Mouse (Mus musculus): ENCODE results near the gene Grin2a. TPM values are rescaled to one million over a fixed set of nuclear protein-coding genes. Genes with fewer than 3 reads are reported as not detected.

Gene Grin2a
- total RNA-seq, 4 experiments from 2014 or later = 163 to 249 (median 201) TPM

- DNase-seq (ENCODE audit: low spot score in 2 of 2) = peak in 1 of 2 experiments; percentile 45
Measured at GRCm38 (mm10) chr16:9972705-9973104, 22.7 kb downstream of the Grin2a start.

GRCm38 (mm10) chr16:9964469-9964868, 30.9 kb downstream of the Grin2a start:
- no peak for DNase-seq (ENCODE audit: low spot score in 2 of 2)

DNA sequence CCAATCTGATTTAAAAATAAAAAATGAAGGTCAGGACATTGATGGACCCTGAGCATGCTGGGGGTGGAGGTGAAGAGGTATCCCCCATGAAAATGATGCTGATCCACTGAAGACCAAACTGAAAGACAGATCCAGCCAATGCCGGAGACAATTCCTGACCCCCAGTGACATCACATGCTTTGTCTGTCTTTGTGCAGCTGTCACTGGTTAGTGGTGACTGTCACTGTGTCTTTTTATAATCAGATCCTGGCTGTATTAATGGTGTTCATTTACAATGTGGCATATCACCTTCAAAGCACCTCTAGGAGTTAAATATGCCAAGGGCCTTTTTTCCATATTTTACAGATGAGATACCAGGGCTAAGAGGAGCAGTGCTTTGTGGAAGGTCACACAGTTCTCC, 32.9 kb downstream of the Grin2a start:
- no peak for DNase-seq (ENCODE audit: low spot score in 2 of 2)

DNA sequence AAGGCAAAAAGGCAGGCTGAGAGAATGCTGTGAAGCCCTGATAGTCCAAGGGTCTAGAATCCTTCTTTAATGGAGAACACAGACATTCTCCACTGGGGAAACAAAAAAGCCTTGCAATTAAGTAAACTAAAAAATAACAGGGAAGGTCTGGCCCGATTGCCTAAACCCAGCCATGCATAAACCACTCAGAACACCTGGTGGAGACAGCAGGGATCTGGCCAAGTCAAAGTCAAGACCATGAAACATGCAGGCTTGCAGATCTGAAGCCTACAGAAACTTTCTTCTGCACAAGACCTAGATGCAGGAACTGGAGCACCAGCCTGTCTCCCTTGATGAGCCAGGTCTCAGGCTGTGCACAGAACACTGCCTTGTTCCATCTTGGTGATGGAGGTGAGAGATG, 36.0 kb downstream of the Grin2a start:
- no peak for DNase-seq (ENCODE audit: low spot score in 2 of 2)

- no peak for DNase-seq (ENCODE audit: low spot score in 2 of 2)
Measured at GRCm38 (mm10) chr16:9954266-9954665, 41.1 kb downstream of the Grin2a start.

- no peak for DNase-seq (ENCODE audit: low spot score in 2 of 2)
Measured at GRCm38 (mm10) chr16:9953396-9953831, 41.9 kb downstream of the Grin2a start.

DNA sequence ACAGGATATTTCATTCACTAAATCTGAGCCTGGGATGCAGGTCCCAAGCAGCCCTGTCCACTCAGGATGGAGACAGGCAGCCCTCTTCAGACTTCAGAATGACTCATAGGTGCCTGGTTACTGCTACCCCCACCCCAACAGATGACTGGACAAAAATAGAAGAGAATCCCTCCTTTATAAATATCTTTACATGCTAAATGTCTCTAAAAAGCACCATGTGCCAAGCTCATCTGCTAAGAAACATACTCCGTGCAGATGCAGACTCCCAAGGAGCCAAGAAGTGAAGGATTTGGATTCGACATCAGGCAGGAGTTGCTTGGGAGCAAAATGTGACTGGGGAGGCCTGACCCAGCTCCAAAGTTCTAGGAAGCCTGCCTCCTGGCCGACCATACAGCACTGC, 46.1 kb downstream of the Grin2a start:
- no peak for DNase-seq (ENCODE audit: low spot score in 2 of 2)

GRCm38 (mm10) chr16:9947430-9947829, 47.9 kb downstream of the Grin2a start:
- DNase-seq (ENCODE audit: low spot score in 2 of 2) = no peak

- DNase-seq (ENCODE audit: low spot score in 2 of 2) = no peak
Measured at GRCm38 (mm10) chr16:9944836-9945235, 50.5 kb downstream of the Grin2a start.

- no peak for DNase-seq (ENCODE audit: low spot score in 2 of 2)
Measured at GRCm38 (mm10) chr16:9941306-9941930, 53.9 kb downstream of the Grin2a start.

DNA sequence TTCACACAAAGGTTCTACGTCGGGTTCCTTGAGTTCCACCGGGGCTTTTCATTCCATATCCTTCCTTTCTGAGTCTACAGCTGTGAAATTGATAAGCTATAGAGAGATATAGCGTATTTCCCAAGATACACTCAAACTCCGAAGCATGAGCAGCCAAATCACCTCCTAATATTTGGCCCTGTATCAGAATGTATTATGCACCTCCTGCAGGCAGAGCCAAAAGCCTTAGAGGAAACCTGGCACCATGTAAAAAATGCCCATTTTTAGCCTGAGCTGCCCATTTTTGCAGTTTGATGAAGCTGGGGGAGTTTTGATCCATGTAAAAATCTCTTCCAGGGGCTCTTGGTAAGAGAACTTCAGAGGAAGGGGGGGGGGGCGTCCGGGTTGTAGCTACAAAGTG, 54.6 kb downstream of the Grin2a start:
- no peak for DNase-seq (ENCODE audit: low spot score in 2 of 2)

DNA sequence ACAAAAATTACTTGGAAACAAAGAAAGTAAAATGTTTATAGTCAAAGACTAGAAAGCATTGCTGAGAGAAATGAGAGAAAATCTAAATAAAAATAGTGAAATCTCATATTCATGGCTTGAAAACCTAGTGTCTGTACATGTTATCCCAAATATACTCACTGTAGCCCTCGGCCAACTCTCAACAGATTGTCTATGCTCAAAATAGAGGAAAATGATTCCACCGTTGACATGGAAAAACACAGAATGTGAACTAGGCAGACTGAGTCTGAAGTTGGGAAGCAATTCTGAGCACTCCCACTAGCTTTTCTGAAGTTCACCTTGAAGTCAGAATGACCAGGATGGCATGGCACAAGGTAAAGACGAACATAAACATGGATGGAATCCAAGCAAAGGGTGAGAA, 84.7 kb downstream of the Grin2a start:
- DNase-seq (ENCODE audit: low spot score in 2 of 2) = no peak

DNA sequence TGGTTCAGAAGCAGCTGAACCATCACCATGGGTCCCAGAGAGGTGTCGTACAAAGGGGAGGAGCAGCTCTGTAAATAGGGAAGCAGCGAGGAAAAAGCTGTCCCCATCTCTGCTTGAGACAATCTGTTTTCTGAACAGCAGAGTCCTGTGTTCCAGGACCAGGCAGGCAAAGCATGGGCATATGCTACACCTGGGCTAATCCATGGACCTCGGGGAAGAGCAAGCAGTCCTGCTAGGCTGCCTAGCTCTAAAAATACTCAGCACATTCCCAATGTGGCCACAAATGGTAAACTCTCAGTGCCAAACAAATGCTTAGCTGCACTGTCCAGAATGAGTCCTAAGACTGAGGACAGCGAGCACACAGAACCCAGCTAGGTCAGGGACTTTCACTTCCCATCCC, 86.1 kb downstream of the Grin2a start:
- DNase-seq (ENCODE audit: low spot score in 2 of 2) = no peak

DNA sequence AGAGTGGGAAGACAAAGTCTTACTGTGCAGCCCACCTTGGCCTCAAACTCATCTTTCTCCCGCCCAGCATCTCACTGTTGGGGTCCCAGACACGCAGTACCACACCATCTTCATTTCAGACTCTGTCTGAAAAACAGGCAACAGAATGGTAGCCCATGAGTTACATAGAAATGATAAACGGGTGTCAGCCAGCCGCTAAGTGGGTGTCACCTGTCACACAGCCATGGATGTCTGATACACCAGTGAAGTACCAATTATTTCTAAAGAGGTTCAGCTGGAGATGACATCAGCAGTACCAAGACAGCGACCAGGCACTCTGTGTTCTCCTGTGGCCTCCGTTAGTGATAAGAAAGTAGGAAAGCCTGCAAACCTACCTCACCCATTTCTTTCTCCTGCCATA, 90.9 kb downstream of the Grin2a start:
- DNase-seq (ENCODE audit: low spot score in 2 of 2) = no peak

GRCm38 (mm10) chr16:9902680-9903463, 92.5 kb downstream of the Grin2a start:
- peak in 1 of 2 experiments; percentile 59 for DNase-seq (ENCODE audit: low spot score in 2 of 2)

- DNase-seq (ENCODE audit: low spot score in 2 of 2) = no peak
Measured at GRCm38 (mm10) chr16:9901433-9901832, 93.9 kb downstream of the Grin2a start.

- no peak for DNase-seq (ENCODE audit: low spot score in 2 of 2)
Measured at GRCm38 (mm10) chr16:9900996-9901395, 94.4 kb downstream of the Grin2a start.

- DNase-seq (ENCODE audit: low spot score in 2 of 2) = no peak
Measured at GRCm38 (mm10) chr16:9900196-9900595, 95.2 kb downstream of the Grin2a start.

DNA sequence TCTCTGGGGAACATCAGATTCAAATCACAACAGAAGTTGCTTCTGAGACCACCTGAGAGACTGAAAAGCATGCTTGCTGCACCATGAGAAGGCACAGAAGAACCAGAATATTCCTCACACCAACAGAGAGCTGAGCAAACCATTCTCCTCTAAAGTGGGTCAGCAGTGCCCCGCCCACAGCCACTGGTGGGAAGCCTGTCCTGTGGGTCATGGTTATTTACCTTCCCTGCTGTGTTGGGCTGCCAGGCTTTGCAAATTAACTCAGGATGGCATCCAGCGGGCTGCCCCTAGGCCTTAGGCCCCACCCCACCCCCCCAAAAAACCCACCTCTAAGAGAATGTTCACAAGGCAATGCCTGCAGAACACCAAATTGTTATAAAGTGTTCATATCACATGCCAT, 96.2 kb downstream of the Grin2a start:
- DNase-seq (ENCODE audit: low spot score in 2 of 2) = no peak

DNA sequence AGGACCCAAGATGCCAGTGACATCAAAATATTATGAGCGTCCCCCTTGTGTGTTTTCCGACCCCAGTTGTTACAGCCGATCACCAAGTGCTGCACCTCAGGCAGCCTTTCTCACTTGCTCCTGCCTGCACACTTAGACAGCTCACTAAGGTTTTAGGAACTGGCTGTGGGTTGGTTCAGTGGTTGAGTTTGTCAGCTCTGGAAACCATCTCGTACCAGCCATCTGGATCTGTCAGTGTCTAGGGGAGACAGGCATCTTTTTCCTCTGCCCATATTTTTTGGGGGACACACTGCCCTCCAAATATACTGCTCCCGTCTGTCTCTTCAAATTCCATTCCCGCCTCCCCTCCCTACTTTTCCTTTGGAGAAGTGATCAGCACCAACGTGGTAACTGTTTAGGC, 99.8 kb downstream of the Grin2a start:
- DNase-seq (ENCODE audit: low spot score in 2 of 2) = no peak

GRCm38 (mm10) chr16:9886155-9886554, 109.2 kb downstream of the Grin2a start:
- DNase-seq (ENCODE audit: low spot score in 2 of 2) = no peak

DNA sequence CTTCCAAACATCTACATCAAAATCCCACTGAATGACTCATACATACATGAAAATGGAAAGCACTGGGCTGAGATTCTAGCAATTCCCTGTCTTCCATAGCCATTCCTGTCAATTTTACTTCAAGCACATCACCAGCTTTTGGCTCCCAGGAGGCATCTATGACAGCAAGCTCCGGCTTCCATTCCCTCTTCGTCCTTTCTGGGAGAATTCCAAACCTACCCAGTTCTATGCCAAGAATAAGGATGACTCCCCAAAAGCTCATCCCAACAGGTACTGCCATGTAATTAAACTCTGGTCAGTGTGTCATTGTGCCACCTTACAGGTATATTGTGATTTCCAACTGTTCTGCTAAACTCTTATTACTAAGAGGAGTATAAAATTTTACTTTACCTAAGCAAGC, 111.2 kb downstream of the Grin2a start:
- no peak for DNase-seq (ENCODE audit: low spot score in 2 of 2)

DNA sequence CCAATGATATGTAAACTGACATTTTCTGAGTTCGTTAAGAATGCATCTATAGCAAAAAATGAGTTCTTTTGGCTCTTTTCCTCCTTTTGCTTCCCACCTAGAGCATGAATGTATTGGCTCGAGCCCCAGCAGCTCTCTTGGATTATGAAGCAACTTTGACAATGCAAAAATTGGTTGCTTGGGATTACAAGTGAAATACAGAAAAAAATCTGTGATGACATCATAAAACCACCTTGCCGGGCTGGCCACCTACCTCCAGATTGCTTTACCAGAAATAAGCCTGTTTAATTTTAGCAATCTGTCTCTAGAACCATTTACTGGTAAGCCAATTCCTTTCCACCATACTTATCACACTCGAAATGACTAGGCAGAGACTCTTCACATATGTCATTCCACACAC, 112.9 kb downstream of the Grin2a start:
- peak in 1 of 2 experiments; percentile 46 for DNase-seq (ENCODE audit: low spot score in 2 of 2)

All from left cerebral cortex, adult 8-10 months (tissue).